Mouse (Mus musculus): Measurements from ENCODE around the gene I0C0044D17Rik.

DNA sequence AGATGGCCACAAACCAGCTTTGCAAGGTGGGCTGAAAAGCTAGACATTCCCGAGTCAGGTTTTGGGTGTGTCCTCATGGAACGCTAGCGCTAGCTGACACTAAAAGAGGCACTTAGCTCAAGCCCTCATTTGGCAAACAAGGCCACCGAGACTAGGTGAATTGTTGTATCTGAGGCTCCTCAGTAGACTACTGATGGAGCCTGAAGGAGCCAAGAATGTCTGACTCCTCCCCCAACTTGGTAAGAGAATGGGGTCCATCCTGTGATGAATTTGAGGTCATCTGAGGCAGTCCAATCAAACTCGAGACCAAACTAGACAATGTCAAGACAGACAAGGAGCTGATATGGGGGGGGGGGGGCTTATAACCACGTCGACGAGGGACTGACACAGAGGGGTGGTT is 37.8 kb downstream of the I0C0044D17Rik start:
- TF ChIP-seq EP300 (IDR thresholded peaks at IDR 0.05; ENCODE audit: low read depth): no peak
- no peak for TF ChIP-seq CTCF (IDR thresholded peaks at IDR 0.05; ENCODE audit: low read depth)

All from liver, embryonic 14.5 days (tissue).